Comparison of ENCODE assay signal across 18 mouse cellular contexts in the genomic region with DNA sequence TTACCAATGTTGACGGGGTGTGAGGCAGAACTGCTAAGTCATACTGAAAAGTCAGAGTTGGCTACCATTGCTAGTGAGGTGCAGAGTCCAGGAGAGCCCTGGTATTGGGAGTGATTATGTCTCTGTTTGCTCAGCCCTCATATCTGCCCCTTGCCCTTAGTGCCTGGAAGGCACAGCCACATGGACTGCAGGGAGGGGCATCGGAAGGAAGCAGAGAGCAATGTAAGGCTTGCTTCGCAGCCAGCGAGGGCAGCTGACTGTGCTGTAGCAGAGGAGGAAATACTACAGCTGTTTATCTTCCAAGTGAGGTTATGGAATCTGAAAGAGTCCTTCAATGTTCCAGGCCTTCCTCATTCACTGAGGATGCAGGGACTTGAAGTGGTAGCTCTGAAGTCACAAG. TPM values are rescaled to one million over a fixed set of nuclear protein-coding genes. Genes with fewer than 3 reads are reported as not detected.
DNase-seq lines count a peak whose midpoint lies in the region; ATAC-seq and TF ChIP-seq lines count a peak whose summit lies in the region.
"Had no signal": no experiment of that assay in that cellular context is flagged by ENCODE, and none has a peak within 500 bp of the region (broad histone marks: within the 10 kb centered on the region; RNA-seq: fewer than 3 reads in every experiment).

No protein-coding gene starts in this region.

- no peak for DNase-seq in heart, postnatal 14 days
- no peak for DNase-seq in ES-E14 (ENCODE audit: low read depth, low spot score)
- peak; percentile 49 to 54 for DNase-seq in kidney, adult 8-10 months
- DNase-seq in layer of hippocampus, adult 9-11 months, result no peak
- no peak for DNase-seq in urinary bladder, adult 18-20 months (ENCODE audit: low spot score in 2 of 2)
- no peak for DNase-seq in cerebellum, adult 11-12 months
- DNase-seq: B cell, adult 2 months; cerebellum, postnatal 14 days; gastrocnemius, postnatal 25 days had no signal

- no peaks in the 10 kb centered on the region for H3K4me1 ChIP-seq in heart, embryonic 15.5 days (replicated peaks)
- H3K4me1 ChIP-seq in ES-E14 (ENCODE audit: control insufficient read depth in 2 of 2, insufficient read depth in 2 of 2, low read length in 2 of 2, poor library complexity in 1 of 2), result peaks cover 4 to 15% of the 10 kb centered on the region in 2 experiments
- 0 out of 2 replicates have a peak, but pooled peaks cover 7% of the 10 kb centered on the region for H3K4me1 ChIP-seq in liver, embryonic 12.5 days
- H3K4me1 ChIP-seq: forebrain, embryonic 15.5 days; hindbrain, embryonic 13.5 days had no signal

- no peak overlapping the region for H3K27ac ChIP-seq in heart, embryonic 15.5 days
- peak overlapping the region; percentile 41; the same call in 1 of the 2 replicates for H3K27ac ChIP-seq in ES-E14 (ENCODE audit: insufficient read depth, low read depth, low read length, poor library complexity, severe bottlenecking)
- H3K27ac ChIP-seq in liver, embryonic 12.5 days, result peak overlapping the region; percentile 36; the same call in 1 of the 2 replicates
- H3K27ac ChIP-seq: embryonic facial prominence, embryonic 13.5 days; forebrain, embryonic 15.5 days; hindbrain, embryonic 13.5 days had no signal

- no peaks in the 10 kb centered on the region for H3K27me3 ChIP-seq in heart, embryonic 15.5 days
- H3K27me3 ChIP-seq in liver, embryonic 12.5 days (replicated peaks), result no peaks in the 10 kb centered on the region
- H3K27me3 ChIP-seq: embryonic facial prominence, embryonic 13.5 days; forebrain, embryonic 15.5 days; hindbrain, embryonic 13.5 days had no signal

- H3K36me3 ChIP-seq in heart, embryonic 15.5 days, result peaks cover 71% of the 10 kb centered on the region
- peaks cover 39% of the 10 kb centered on the region for H3K36me3 ChIP-seq in ES-E14 (ENCODE audit: control insufficient read depth, insufficient read depth, low read length, poor library complexity, severe bottlenecking)
- H3K36me3 ChIP-seq in liver, embryonic 12.5 days, result peaks cover 89% of the 10 kb centered on the region

- intact Hi-C loops in heart, postnatal 14 days (cut with DNase I), result no loop called here

- no peaks in the 10 kb centered on the region for H3K9me3 ChIP-seq in heart, embryonic 15.5 days (replicated peaks)
- H3K9me3 ChIP-seq in ES-E14 (ENCODE audit: control insufficient read depth, insufficient read depth, low read depth, low read length), result no peaks in the 10 kb centered on the region
- H3K9me3 ChIP-seq in liver, embryonic 12.5 days (replicated peaks), result no peaks in the 10 kb centered on the region
- H3K9me3 ChIP-seq: embryonic facial prominence, embryonic 13.5 days; forebrain, embryonic 15.5 days; hindbrain, embryonic 13.5 days had no signal

- no peak overlapping the region for H3K4me2 ChIP-seq in heart, embryonic 15.5 days
- no peak overlapping the region for H3K4me2 ChIP-seq in liver, embryonic 12.5 days
- H3K4me2 ChIP-seq: embryonic facial prominence, embryonic 13.5 days; forebrain, embryonic 15.5 days; hindbrain, embryonic 13.5 days; midbrain, embryonic 11.5 days had no signal

- H3K9ac ChIP-seq in heart, embryonic 15.5 days, result no peak overlapping the region
- H3K9ac ChIP-seq in ES-E14 (ENCODE audit: insufficient read depth, low read depth, low read length, poor library complexity, severe bottlenecking), result no peak overlapping the region; the same call in 1 of the 2 replicates
- H3K9ac ChIP-seq in liver, embryonic 12.5 days, result no peak overlapping the region
- H3K9ac ChIP-seq: embryonic facial prominence, embryonic 13.5 days; forebrain, embryonic 15.5 days; hindbrain, embryonic 13.5 days had no signal

- H3K4me3 ChIP-seq in heart, embryonic 15.5 days, result no peak overlapping the region
- H3K4me3 ChIP-seq in ES-E14 (ENCODE audit: insufficient read depth in 1 of 2, low read depth in 1 of 2, low read length in 2 of 2, poor library complexity in 1 of 2, severe bottlenecking in 1 of 2), result no peak overlapping the region
- no peak overlapping the region for H3K4me3 ChIP-seq in liver, embryonic 12.5 days
- H3K4me3 ChIP-seq: embryonic facial prominence, embryonic 13.5 days; forebrain, embryonic 15.5 days; hindbrain, embryonic 13.5 days had no signal

- WGBS in heart, embryonic 15.5 days, result 68% methylated on average over 4 of the region's 4 CpGs
- WGBS in liver, embryonic 12.5 days (ENCODE audit: insufficient replicate concordance), result 68% methylated on average over 4 of the region's 4 CpGs

- in situ Hi-C loops in ES-E14 (cut with MboI; ENCODE audit: low sequenced_read_pairs in 2 of 2, unreplicated experiment in 2 of 2), result no loop called here

- ATAC-seq in heart, embryonic 15.5 days (replicated peaks; ENCODE audit: insufficient number of reproducible peaks, insufficient read depth, low FRiP score, low read depth), result peak; percentile 60; the same call in 1 of the 2 replicates
- peak; percentile 74 for ATAC-seq in liver, embryonic 12.5 days
- ATAC-seq: activated CD4-positive, CD25-positive, alpha-beta regulatory T cell, adult 4 months; forebrain, embryonic 15.5 days had no signal

TF ChIP-seq in ES-E14, 5 proteins besides CTCF, POLR2A, EP300 and RAD21:
- TF ChIP-seq HCFC1 (IDR thresholded peaks at IDR 0.05; ENCODE audit: borderline replicate concordance, insufficient read depth, low read length), result no peak
TF ChIP-seq in ES-E14: peak in this region for 0.

RNA-seq across cellular contexts. Expression of gene Ccdc58, which starts 16.4 kb away (rescaled TPM):
- polyA plus RNA-seq in heart, embryonic 15.5 days (2015; fragmentation: Nextera tagmentation; extraction: Ambion mirVana), result 64.5 and 90.8 TPM in 2 replicates
- total RNA-seq in heart, postnatal 14 days (2021), result 10 to 100 TPM; 32.4 to 34.2 TPM
- 160 and 185 TPM in 2 replicates for total RNA-seq in ES-E14 (2012; rRNA removed)
- polyA plus RNA-seq in liver, embryonic 12.5 days (2016; fragmentation: Nextera tagmentation; extraction: Ambion mirVana), result 73.2 and 79.9 TPM in 2 replicates

RNA-seq across cellular contexts. Expression of gene Fam162a, which starts 16.5 kb away (rescaled TPM):
- polyA plus RNA-seq in heart, embryonic 15.5 days (2015; fragmentation: Nextera tagmentation; extraction: Ambion mirVana), result 733 and 988 TPM in 2 replicates
- total RNA-seq in heart, postnatal 14 days (2021), result 100 to 1,000 TPM; 205 to 206 TPM
- 153 and 243 TPM in 2 replicates for total RNA-seq in ES-E14 (2012; rRNA removed)
- polyA plus RNA-seq in liver, embryonic 12.5 days (2016; fragmentation: Nextera tagmentation; extraction: Ambion mirVana), result 242 and 259 TPM in 2 replicates

RNA-seq across cellular contexts. Expression of gene Csta1, which starts 43.2 kb away (rescaled TPM):
- polyA plus RNA-seq in heart, embryonic 15.5 days (2015; fragmentation: Nextera tagmentation; extraction: Ambion mirVana), result not detected in 2 replicates
- not detected for total RNA-seq in heart, postnatal 14 days (2021)
- total RNA-seq in ES-E14 (2012; rRNA removed), result not detected in 2 replicates
- not detected in 2 replicates for polyA plus RNA-seq in liver, embryonic 12.5 days (2016; fragmentation: Nextera tagmentation; extraction: Ambion mirVana)
- total RNA-seq: gastrocnemius, postnatal 25 days; layer of hippocampus, postnatal 10 days; MEL had no signal
- polyA plus RNA-seq: forebrain, embryonic 15.5 days; hindbrain, embryonic 13.5 days had no signal

RNA-seq across cellular contexts. Expression of gene Wdr5b, which starts 46.9 kb away (rescaled TPM):
- 6.0 and 6.8 TPM in 2 replicates for polyA plus RNA-seq in heart, embryonic 15.5 days (2015; fragmentation: Nextera tagmentation; extraction: Ambion mirVana)
- 1 to 10 TPM; 2.8 to 3.3 TPM for total RNA-seq in heart, postnatal 14 days (2021)
- total RNA-seq in ES-E14 (2012; rRNA removed), result 3.3 and 4.2 TPM in 2 replicates
- polyA plus RNA-seq in liver, embryonic 12.5 days (2016; fragmentation: Nextera tagmentation; extraction: Ambion mirVana), result 3.6 and 4.0 TPM in 2 replicates

Comparison
In these comparisons a context has a peak if more than half of its experiments do, and no peak if none do; other contexts are left out.
1. DNase-seq: peak in kidney, adult 8-10 months (2 of 2); none in heart, postnatal 14 days (0 of 2), ES-E14 (single experiment), layer of hippocampus, adult 9-11 months (single experiment), urinary bladder, adult 18-20 months (0 of 2) and cerebellum, adult 11-12 months (single experiment).